Mouse (Mus musculus): ENCODE data around the gene Klk6. TPM values are rescaled to one million over a fixed set of nuclear protein-coding genes. Genes with fewer than 3 reads are reported as not detected.

The Klk6 gene
- not detected in 2 replicates for polyA plus RNA-seq (2015; fragmentation: Nextera tagmentation; extraction: Ambion mirVana)

DNA sequence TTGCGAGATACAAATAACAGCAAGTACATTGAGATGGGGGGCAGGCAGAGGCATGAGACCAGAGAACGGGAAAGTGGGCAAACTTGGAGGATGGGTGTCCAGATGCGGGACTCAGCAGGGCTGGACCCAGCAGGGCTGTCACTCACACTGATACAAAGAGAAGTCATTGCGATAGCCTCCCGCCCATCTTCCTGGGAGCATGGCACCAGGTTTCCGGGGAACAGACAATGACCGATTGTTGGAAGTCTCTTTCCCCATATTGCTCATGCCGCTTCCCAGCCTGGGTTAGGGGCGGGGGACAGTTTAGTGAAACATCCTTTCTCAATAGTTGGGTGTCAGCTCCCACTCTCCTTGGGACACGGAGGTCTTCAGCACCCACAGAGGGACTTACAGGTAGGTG is at the start of gene Klk6:
Gene Klk6, plus strand, starts transcription at position 301 of the 400 bp plus-strand sequence.
- ATAC-seq (replicated peaks; ENCODE audit: extremely low read depth, insufficient read depth, low FRiP score), result no peak
- 71% methylated on average over 10 of the region's 10 CpGs for WGBS
- Histone ChIP-seq H3K4me2 (ENCODE audit: low read depth, low read length) (no peak within 1 kb of the TSS), H3K9ac (ENCODE audit: low read length) (no peak within 1 kb of the TSS), H3K4me1 (ENCODE audit: control insufficient read depth, insufficient read depth, low read length) (no peaks in the 10 kb centered on the region), H3K4me3 (ENCODE audit: low read length) (no peak within 1 kb of the TSS), H3K27me3 (ENCODE audit: control insufficient read depth, insufficient read depth, low read length) (no peaks in the 10 kb centered on the region), H3K9me3 (replicated peaks; ENCODE audit: control insufficient read depth, low read length) (no peaks in the 10 kb centered on the region), H3K36me3 (ENCODE audit: control insufficient read depth, insufficient read depth) (no peaks in the 10 kb centered on the region), H3K27ac (ENCODE audit: low read length) (no peak within 1 kb of the TSS)

GRCm38 (mm10) chr7:43774802-43775201 is 49.5 kb upstream of the Klk6 start:
- Histone ChIP-seq H3K9me3 (replicated peaks; ENCODE audit: control insufficient read depth, low read length) (no peaks in the 10 kb centered on the region), H3K36me3 (ENCODE audit: control insufficient read depth, insufficient read depth) (no peaks in the 10 kb centered on the region), H3K9ac (ENCODE audit: low read length) (no peak overlapping the region), H3K4me3 (ENCODE audit: low read length) (no peak overlapping the region), H3K27ac (ENCODE audit: low read length) (no peak overlapping the region), H3K4me1 (ENCODE audit: control insufficient read depth, insufficient read depth, low read length) (no peaks in the 10 kb centered on the region), H3K27me3 (ENCODE audit: control insufficient read depth, insufficient read depth, low read length) (no peaks in the 10 kb centered on the region), H3K4me2 (ENCODE audit: low read depth, low read length) (no peak overlapping the region)
- WGBS, result 60% methylated on average over 6 of the region's 6 CpGs
- ATAC-seq (replicated peaks; ENCODE audit: extremely low read depth, insufficient read depth, low FRiP score), result no peak

DNA sequence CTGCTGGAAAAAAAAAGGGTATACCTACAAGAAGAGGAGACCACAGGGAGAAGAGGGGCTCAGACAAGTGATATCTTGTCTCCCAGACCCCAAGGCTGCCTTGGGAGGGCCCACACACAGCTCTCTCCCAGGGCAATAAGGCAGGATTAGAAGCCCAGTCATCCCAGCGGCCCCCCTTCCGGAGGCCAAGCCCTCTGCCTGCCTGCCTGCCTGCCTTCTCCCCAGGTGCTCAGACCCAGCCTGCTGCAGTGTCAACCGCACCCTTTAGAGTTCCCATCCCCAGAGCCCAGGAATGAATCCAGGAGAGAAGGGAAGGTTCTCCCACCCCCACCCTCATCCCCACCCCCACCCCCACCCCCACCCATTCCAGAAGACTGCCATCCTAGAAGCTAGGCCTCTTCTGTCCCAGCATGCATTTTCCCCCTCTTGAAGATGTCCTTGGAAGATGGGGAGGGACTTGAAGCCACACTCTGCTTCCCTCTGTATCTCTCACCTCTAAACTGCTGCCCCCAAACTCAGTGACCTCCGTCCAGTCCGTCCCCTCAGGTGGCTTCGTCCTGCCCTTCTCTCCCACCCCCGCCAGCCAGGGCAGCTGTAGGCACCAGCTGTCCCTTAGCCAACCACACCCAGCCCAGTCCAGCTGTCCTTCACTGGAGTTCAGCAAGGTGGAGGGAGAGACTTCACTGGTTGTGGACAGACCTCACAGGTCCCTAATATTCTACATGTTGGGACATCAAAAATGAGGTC is 48.8 kb upstream of the Klk6 start:
- H3K36me3 ChIP-seq (ENCODE audit: control insufficient read depth, insufficient read depth), result no peaks in the 10 kb centered on the region
- no peak overlapping the region for H3K9ac ChIP-seq (ENCODE audit: low read length)
- no peak overlapping the region for H3K4me3 ChIP-seq (ENCODE audit: low read length)
- H3K4me2 ChIP-seq (ENCODE audit: low read depth, low read length), result no peak overlapping the region
- no peak for ATAC-seq (replicated peaks; ENCODE audit: extremely low read depth, insufficient read depth, low FRiP score)
- WGBS, result 54% methylated on average over 7 of the region's 7 CpGs
- no peaks in the 10 kb centered on the region for H3K9me3 ChIP-seq (replicated peaks; ENCODE audit: control insufficient read depth, low read length)
- H3K27me3 ChIP-seq (ENCODE audit: control insufficient read depth, insufficient read depth, low read length), result no peaks in the 10 kb centered on the region
- no peaks in the 10 kb centered on the region for H3K4me1 ChIP-seq (ENCODE audit: control insufficient read depth, insufficient read depth, low read length)
- H3K27ac ChIP-seq (ENCODE audit: low read length), result no peak overlapping the region

DNA sequence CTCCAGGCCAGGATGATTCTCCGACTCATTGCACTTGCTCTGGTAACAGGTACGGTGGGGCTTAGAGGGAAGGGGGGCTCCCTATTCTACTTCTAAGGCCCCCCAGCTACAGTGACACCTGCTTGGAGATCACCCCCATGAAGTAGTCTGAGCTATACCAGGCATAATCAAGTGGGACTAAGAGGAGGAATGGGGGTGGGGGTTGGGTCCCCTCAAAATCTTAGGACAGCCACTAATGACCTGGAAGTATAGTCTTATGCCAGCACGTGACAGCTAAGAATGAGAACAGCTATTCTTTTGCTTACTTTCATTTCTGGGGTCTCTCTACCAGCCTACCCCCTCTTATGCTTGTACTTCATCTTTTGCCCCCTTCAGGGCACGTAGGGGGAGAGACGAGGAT is 47.8 kb upstream of the Klk6 start:
- H3K9ac ChIP-seq (ENCODE audit: low read length), result no peak overlapping the region

GRCm38 (mm10) chr7:43777423-43777822 is 46.9 kb upstream of the Klk6 start:
- Histone ChIP-seq H3K27ac (ENCODE audit: low read length) (no peak overlapping the region), H3K4me1 (ENCODE audit: control insufficient read depth, insufficient read depth, low read length) (no peaks in the 10 kb centered on the region), H3K9me3 (replicated peaks; ENCODE audit: control insufficient read depth, low read length) (no peaks in the 10 kb centered on the region), H3K4me3 (ENCODE audit: low read length) (no peak overlapping the region), H3K36me3 (ENCODE audit: control insufficient read depth, insufficient read depth) (no peaks in the 10 kb centered on the region), H3K27me3 (ENCODE audit: control insufficient read depth, insufficient read depth, low read length) (peaks cover 3% of the 10 kb centered on the region; the same call in 1 of the 2 replicates), H3K9ac (ENCODE audit: low read length) (no peak overlapping the region), H3K4me2 (ENCODE audit: low read depth, low read length) (no peak overlapping the region)
- 83% methylated on average over 12 of the region's 12 CpGs for WGBS
- no peak for ATAC-seq (replicated peaks; ENCODE audit: extremely low read depth, insufficient read depth, low FRiP score)

More for the DNA sequence above, 47.8 kb upstream of the Klk6 start:
- no peaks in the 10 kb centered on the region for H3K36me3 ChIP-seq (ENCODE audit: control insufficient read depth, insufficient read depth)
- H3K27me3 ChIP-seq (ENCODE audit: control insufficient read depth, insufficient read depth, low read length), result no peaks in the 10 kb centered on the region; the same call in 1 of the 2 replicates
- H3K9me3 ChIP-seq (replicated peaks; ENCODE audit: control insufficient read depth, low read length), result no peaks in the 10 kb centered on the region
- H3K27ac ChIP-seq (ENCODE audit: low read length), result no peak overlapping the region
- H3K4me3 ChIP-seq (ENCODE audit: low read length), result no peak overlapping the region
- no peak overlapping the region for H3K4me2 ChIP-seq (ENCODE audit: low read depth, low read length)
- no peak for ATAC-seq (replicated peaks; ENCODE audit: extremely low read depth, insufficient read depth, low FRiP score)
- WGBS, result 86% methylated on average over 5 of the region's 5 CpGs
- no peaks in the 10 kb centered on the region for H3K4me1 ChIP-seq (ENCODE audit: control insufficient read depth, insufficient read depth, low read length)

DNA sequence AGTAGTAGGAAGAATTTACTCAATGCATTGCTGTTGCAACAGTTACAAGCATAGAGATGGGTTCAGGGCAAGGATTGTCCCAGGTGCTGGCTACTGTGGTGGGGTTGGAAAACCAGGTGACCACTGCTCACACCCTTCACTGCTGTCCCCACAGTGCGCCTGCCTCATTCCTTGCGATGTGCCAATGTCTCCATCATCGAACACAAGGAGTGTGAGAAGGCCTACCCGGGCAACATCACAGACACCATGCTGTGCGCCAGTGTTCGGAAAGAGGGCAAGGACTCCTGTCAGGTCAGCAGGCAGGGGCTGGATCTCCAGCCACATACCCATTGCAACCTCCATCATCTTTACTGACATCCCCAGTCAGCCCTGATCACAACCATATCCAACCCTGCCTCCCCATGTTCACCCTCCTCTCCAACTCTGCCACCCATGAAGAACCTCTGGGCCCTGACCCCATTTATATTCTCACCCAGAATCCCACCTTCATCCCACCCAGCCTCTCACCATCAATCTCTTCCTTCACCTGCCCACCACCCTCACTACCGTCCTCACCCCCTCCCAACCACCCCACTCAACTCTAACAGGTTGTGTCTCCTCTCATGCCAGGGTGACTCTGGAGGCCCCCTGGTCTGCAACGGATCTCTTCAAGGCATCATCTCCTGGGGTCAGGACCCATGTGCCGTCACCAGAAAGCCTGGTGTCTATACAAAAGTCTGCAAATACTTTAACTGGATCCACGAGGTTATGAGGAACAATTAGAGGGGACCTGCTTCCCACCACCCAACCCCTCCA is 45.9 kb upstream of the Klk6 start:
- no peak overlapping the region for H3K9ac ChIP-seq (ENCODE audit: low read length)
- 84% methylated on average over 10 of the region's 10 CpGs for WGBS
- H3K27ac ChIP-seq (ENCODE audit: low read length), result no peak overlapping the region
- H3K4me3 ChIP-seq (ENCODE audit: low read length), result no peak overlapping the region
- H3K36me3 ChIP-seq (ENCODE audit: control insufficient read depth, insufficient read depth), result no peaks in the 10 kb centered on the region
- H3K4me2 ChIP-seq (ENCODE audit: low read depth, low read length), result no peak overlapping the region
- no peaks in the 10 kb centered on the region for H3K4me1 ChIP-seq (ENCODE audit: control insufficient read depth, insufficient read depth, low read length)
- peaks cover 11% of the 10 kb centered on the region for H3K27me3 ChIP-seq (ENCODE audit: control insufficient read depth, insufficient read depth, low read length)
- ATAC-seq (replicated peaks; ENCODE audit: extremely low read depth, insufficient read depth, low FRiP score), result no peak
- H3K9me3 ChIP-seq (replicated peaks; ENCODE audit: control insufficient read depth, low read length), result no peaks in the 10 kb centered on the region

- no peak for ATAC-seq (replicated peaks; ENCODE audit: extremely low read depth, insufficient read depth, low FRiP score)
- no peak overlapping the region for H3K4me3 ChIP-seq (ENCODE audit: low read length)
These were observed 44.1 kb upstream of the Klk6 start for GRCm38 (mm10) chr7:43780241-43780640.

GRCm38 (mm10) chr7:43780746-43781145 is 43.6 kb upstream of the Klk6 start, which contains the start of gene Klk10:
Gene Klk10, plus strand, starts transcription at chr7:43781035.
- H3K4me1 ChIP-seq (ENCODE audit: control insufficient read depth, insufficient read depth, low read length), result no peaks in the 10 kb centered on the region
- H3K4me2 ChIP-seq (ENCODE audit: low read depth, low read length), result no peak within 1 kb of the TSS
- no peak for ATAC-seq (replicated peaks; ENCODE audit: extremely low read depth, insufficient read depth, low FRiP score)
- no peaks in the 10 kb centered on the region for H3K9me3 ChIP-seq (replicated peaks; ENCODE audit: control insufficient read depth, low read length)
- no peak within 1 kb of the TSS for H3K9ac ChIP-seq (ENCODE audit: low read length)
- peaks cover 17% of the 10 kb centered on the region for H3K27me3 ChIP-seq (ENCODE audit: control insufficient read depth, insufficient read depth, low read length)
- no peak within 1 kb of the TSS for H3K27ac ChIP-seq (ENCODE audit: low read length)
- 43% methylated on average over 5 of the region's 5 CpGs for WGBS
- H3K4me3 ChIP-seq (ENCODE audit: low read length), result no peak within 1 kb of the TSS
- no peaks in the 10 kb centered on the region for H3K36me3 ChIP-seq (ENCODE audit: control insufficient read depth, insufficient read depth)

More at GRCm38 (mm10) chr7:43780241-43780640, 44.1 kb upstream of the Klk6 start:
- H3K27me3 ChIP-seq (ENCODE audit: control insufficient read depth, insufficient read depth, low read length), result peaks cover 17% of the 10 kb centered on the region
- H3K36me3 ChIP-seq (ENCODE audit: control insufficient read depth, insufficient read depth), result no peaks in the 10 kb centered on the region
- 46% methylated on average over 6 of the region's 6 CpGs for WGBS
- no peaks in the 10 kb centered on the region for H3K9me3 ChIP-seq (replicated peaks; ENCODE audit: control insufficient read depth, low read length)
- H3K4me2 ChIP-seq (ENCODE audit: low read depth, low read length), result no peak overlapping the region
- H3K9ac ChIP-seq (ENCODE audit: low read length), result no peak overlapping the region
- H3K4me1 ChIP-seq (ENCODE audit: control insufficient read depth, insufficient read depth, low read length), result no peaks in the 10 kb centered on the region
- no peak overlapping the region for H3K27ac ChIP-seq (ENCODE audit: low read length)

DNA sequence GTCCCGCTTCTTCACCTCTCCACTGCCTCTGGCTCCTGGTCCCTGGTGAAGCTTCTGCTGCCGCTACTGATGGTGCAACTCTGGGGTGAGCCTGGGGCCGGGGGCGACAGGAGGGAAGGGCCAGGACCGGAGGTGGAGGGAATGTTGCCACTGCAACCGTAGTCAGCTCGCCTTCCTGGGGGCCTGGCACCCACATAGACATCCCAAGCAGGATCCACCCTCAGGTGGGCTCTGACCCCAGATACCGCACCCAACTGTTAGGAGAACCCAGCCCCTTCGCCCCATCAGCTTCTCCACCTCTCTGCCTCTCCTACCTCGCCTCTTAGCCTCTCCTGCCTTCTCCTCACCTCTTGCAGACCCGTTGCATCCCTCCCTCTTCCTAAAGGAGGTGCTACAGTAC is 42.8 kb upstream of the Klk6 start:
- no peak for ATAC-seq (replicated peaks; ENCODE audit: extremely low read depth, insufficient read depth, low FRiP score)
- no peak overlapping the region for H3K27ac ChIP-seq (ENCODE audit: low read length)
- H3K9ac ChIP-seq (ENCODE audit: low read length), result no peak overlapping the region
- no peaks in the 10 kb centered on the region for H3K4me1 ChIP-seq (ENCODE audit: control insufficient read depth, insufficient read depth, low read length)
- H3K27me3 ChIP-seq (ENCODE audit: control insufficient read depth, insufficient read depth, low read length), result peaks cover 17% of the 10 kb centered on the region
- no peak overlapping the region for H3K4me2 ChIP-seq (ENCODE audit: low read depth, low read length)
- no peak overlapping the region for H3K4me3 ChIP-seq (ENCODE audit: low read length)
- no peaks in the 10 kb centered on the region for H3K9me3 ChIP-seq (replicated peaks; ENCODE audit: control insufficient read depth, low read length)
- 84% methylated on average over 11 of the region's 11 CpGs for WGBS
- H3K36me3 ChIP-seq (ENCODE audit: control insufficient read depth, insufficient read depth), result no peaks in the 10 kb centered on the region
